Mouse (Mus musculus): ENCODE measurements around the gene Large1.
"Not testable (repeated sequence)": the region's sequence is repeated elsewhere in the genome, so short reads cannot be mapped to it uniquely, and the experiment has no call there.

Large1 gene

GRCm38 (mm10) chr8:73295531-73295930 lies 57.8 kb downstream of the Large1 start:
- no peak for DNase-seq (ENCODE audit: low spot score)

GRCm38 (mm10) chr8:73293655-73294054 lies 59.7 kb downstream of the Large1 start:
- no peak for DNase-seq (ENCODE audit: low spot score)

- DNase-seq (ENCODE audit: low spot score), result no peak
These were observed 61.7 kb downstream of the Large1 start for GRCm38 (mm10) chr8:73291630-73292029.

- DNase-seq (ENCODE audit: low spot score), result no peak
These were observed 62.7 kb downstream of the Large1 start for GRCm38 (mm10) chr8:73290636-73291035.

- no peak for DNase-seq (ENCODE audit: low spot score)
These were observed 63.5 kb downstream of the Large1 start for GRCm38 (mm10) chr8:73289831-73290230.

GRCm38 (mm10) chr8:73281996-73282395 lies 71.3 kb downstream of the Large1 start:
- DNase-seq (ENCODE audit: low spot score), result no peak

GRCm38 (mm10) chr8:73276015-73276414 lies 77.3 kb downstream of the Large1 start:
- no peak for DNase-seq (ENCODE audit: low spot score)

- not testable (repeated sequence) for DNase-seq (ENCODE audit: low spot score)
These were observed 77.9 kb downstream of the Large1 start for GRCm38 (mm10) chr8:73275445-73275844.

GRCm38 (mm10) chr8:73273150-73273549 lies 80.2 kb downstream of the Large1 start:
- DNase-seq (ENCODE audit: low spot score), result no peak

- no peak for DNase-seq (ENCODE audit: low spot score)
These were observed 82.3 kb downstream of the Large1 start for GRCm38 (mm10) chr8:73270991-73271390.

- no peak for DNase-seq (ENCODE audit: low spot score)
These were observed 95.4 kb downstream of the Large1 start for GRCm38 (mm10) chr8:73257981-73258380.

- no peak for DNase-seq (ENCODE audit: low spot score)
These were observed 109.2 kb downstream of the Large1 start for GRCm38 (mm10) chr8:73244186-73244585.

GRCm38 (mm10) chr8:73242066-73242465 lies 111.3 kb downstream of the Large1 start:
- no peak for DNase-seq (ENCODE audit: low spot score)

GRCm38 (mm10) chr8:73234209-73234608 lies 119.1 kb downstream of the Large1 start:
- DNase-seq (ENCODE audit: low spot score), result no peak

GRCm38 (mm10) chr8:73233358-73234041 lies 119.8 kb downstream of the Large1 start:
- no peak for DNase-seq (ENCODE audit: low spot score)

- DNase-seq (ENCODE audit: low spot score), result no peak
These were observed 126.5 kb downstream of the Large1 start for GRCm38 (mm10) chr8:73226841-73227240.

- DNase-seq (ENCODE audit: low spot score), result no peak
These were observed 127.7 kb downstream of the Large1 start for GRCm38 (mm10) chr8:73225654-73226053.

- no peak for DNase-seq (ENCODE audit: low spot score)
These were observed 134.0 kb downstream of the Large1 start for GRCm38 (mm10) chr8:73219178-73219811.

GRCm38 (mm10) chr8:73206831-73207230 lies 146.5 kb downstream of the Large1 start:
- DNase-seq (ENCODE audit: low spot score), result no peak

GRCm38 (mm10) chr8:73201854-73202253 lies 151.5 kb downstream of the Large1 start:
- no peak for DNase-seq (ENCODE audit: low spot score)

GRCm38 (mm10) chr8:73197714-73198113 lies 155.6 kb downstream of the Large1 start:
- no peak for DNase-seq (ENCODE audit: low spot score)

- DNase-seq (ENCODE audit: low spot score), result no peak
These were observed 164.7 kb downstream of the Large1 start for GRCm38 (mm10) chr8:73188684-73189083.

- no peak for DNase-seq (ENCODE audit: low spot score)
These were observed 166.0 kb downstream of the Large1 start for GRCm38 (mm10) chr8:73187381-73187780.

GRCm38 (mm10) chr8:73178434-73178833 lies 174.9 kb downstream of the Large1 start:
- DNase-seq (ENCODE audit: low spot score), result no peak

All from T-cell, adult 2 months (primary cell).